Comparison of ENCODE assay signal across 8 mouse cellular contexts in genomic region chr7:42692362-42693158, GRCm38 (mm10). TPM values are rescaled to one million over a fixed set of nuclear protein-coding genes. Genes with fewer than 3 reads are reported as not detected.
DNase-seq lines count a peak whose midpoint lies in the region; ATAC-seq and TF ChIP-seq lines count a peak whose summit lies in the region.
"Not testable (repeated sequence)": the region's sequence is repeated elsewhere in the genome, so short reads cannot be mapped to it uniquely, and the experiment has no call there.

TSS of gene Zfp975 (minus strand) at chr7:42692742.

- not testable (repeated sequence) for H3K36me3 ChIP-seq in embryonic facial prominence, embryonic 14.5 days (ENCODE audit: control insufficient read depth, insufficient read depth, low read length); limb, embryonic 10.5 days; midbrain, embryonic 12.5 days

- not testable (repeated sequence) for H3K9me3 ChIP-seq in embryonic facial prominence, embryonic 14.5 days (ENCODE audit: control insufficient read depth, low read length); limb, embryonic 10.5 days (replicated peaks); midbrain, embryonic 12.5 days

- TF ChIP-seq CTCF in bone marrow, adult 2 months (IDR thresholded peaks at IDR 0.05; ENCODE audit: control insufficient read depth, insufficient read depth, low read length), result not testable (repeated sequence)

- DNase-seq in 3134 (ENCODE audit: extremely low read depth, insufficient read length, low spot score), result peak; percentile 77
- DNase-seq in embryonic facial prominence, embryonic 14.5 days (ENCODE audit: low spot score), result peak; percentile 95
- DNase-seq in heart, adult 18-20 months, result peak; percentile 90 to 92
- peak; percentile 85 for DNase-seq in kidney, adult 18-20 months
- DNase-seq in limb, embryonic 10.5 days (ENCODE audit: low spot score), result peak; percentile 72
- DNase-seq in skeletal muscle tissue, adult 2 months (ENCODE audit: low read depth, low spot score), result peak; percentile 81

- H3K27me3 ChIP-seq in embryonic facial prominence, embryonic 14.5 days (replicated peaks; ENCODE audit: control insufficient read depth, insufficient read depth, low read length); limb, embryonic 10.5 days (ENCODE audit: low read depth, poor library complexity, severe bottlenecking); midbrain, embryonic 12.5 days: not testable (repeated sequence)

- under 1% methylated on average over 23 of the region's 23 CpGs for WGBS in bone marrow, adult 2 months
- WGBS in embryonic facial prominence, embryonic 14.5 days, result under 1% methylated on average over 23 of the region's 23 CpGs
- under 1% methylated on average over 23 of the region's 23 CpGs for WGBS in limb, embryonic 10.5 days
- under 1% methylated on average over 23 of the region's 23 CpGs for WGBS in midbrain, embryonic 12.5 days

- H3K4me3 ChIP-seq in bone marrow, adult 2 months (replicated peaks; ENCODE audit: control insufficient read depth, low read depth, low read length), result peak within 1 kb of the TSS; percentile 82
- H3K4me3 ChIP-seq in embryonic facial prominence, embryonic 14.5 days (ENCODE audit: low read depth, low read length), result peak within 1 kb of the TSS; percentile 56
- peak within 1 kb of the TSS; percentile 57 for H3K4me3 ChIP-seq in limb, embryonic 10.5 days
- peak within 1 kb of the TSS; percentile 51 for H3K4me3 ChIP-seq in midbrain, embryonic 12.5 days

- not testable (repeated sequence) for H3K27ac ChIP-seq in bone marrow, adult 2 months (ENCODE audit: control insufficient read depth, insufficient read depth, low read depth, low read length, poor library complexity)
- H3K27ac ChIP-seq in embryonic facial prominence, embryonic 14.5 days (replicated peaks; ENCODE audit: low read depth, low read length), result peak within 1 kb of the TSS; percentile 67
- peak within 1 kb of the TSS; percentile 78 for H3K27ac ChIP-seq in limb, embryonic 10.5 days
- H3K27ac ChIP-seq in midbrain, embryonic 12.5 days (replicated peaks), result peak within 1 kb of the TSS; percentile 54

- peak; percentile 100 for ATAC-seq in embryonic facial prominence, embryonic 14.5 days (ENCODE audit: low read depth)
- peak; percentile 100 for ATAC-seq in midbrain, embryonic 12.5 days (ENCODE audit: low FRiP score, low read depth)

- TF ChIP-seq POLR2A in bone marrow, adult 2 months (IDR thresholded peaks at IDR 0.05; ENCODE audit: borderline replicate concordance, control insufficient read depth, low read depth, low read length), result not testable (repeated sequence)

- H3K4me1 ChIP-seq in bone marrow, adult 2 months (ENCODE audit: control insufficient read depth, insufficient read depth, low read length); embryonic facial prominence, embryonic 14.5 days (ENCODE audit: control insufficient read depth, insufficient read depth, low read length); limb, embryonic 10.5 days; midbrain, embryonic 12.5 days: not testable (repeated sequence)

- H3K4me2 ChIP-seq in embryonic facial prominence, embryonic 14.5 days (ENCODE audit: low read depth, low read length), result peak within 1 kb of the TSS; percentile 58
- H3K4me2 ChIP-seq in midbrain, embryonic 12.5 days (replicated peaks), result peak within 1 kb of the TSS; percentile 52

- peak within 1 kb of the TSS; percentile 75 for H3K9ac ChIP-seq in embryonic facial prominence, embryonic 14.5 days (ENCODE audit: low read depth, low read length)
- peak within 1 kb of the TSS; percentile 59 for H3K9ac ChIP-seq in midbrain, embryonic 12.5 days (replicated peaks)

RNA-seq across cellular contexts. Expression of gene Zfp975, which starts in this region (rescaled TPM):
- 1.6 and 8.7 TPM in 2 replicates for polyA plus RNA-seq in bone marrow, adult 2 months (2011; ENCODE audit: insufficient read depth, insufficient read length, low replicate concordance, missing spikeins)
- 6.5 and 7.1 TPM in 2 replicates for polyA plus RNA-seq in embryonic facial prominence, embryonic 14.5 days (2014; fragmentation: Nextera tagmentation; extraction: Ambion mirVana)
- 1 to 10 TPM; 4.0 to 4.2 TPM for total RNA-seq in heart, adult 18-20 months (2021)
- 9.8 and 12.2 TPM in 2 replicates for polyA plus RNA-seq in limb, embryonic 10.5 days (2016; fragmentation: Nextera tagmentation; extraction: Ambion mirVana)
- 6.8 and 7.0 TPM in 2 replicates for polyA plus RNA-seq in midbrain, embryonic 12.5 days (2016; fragmentation: Nextera tagmentation; extraction: Ambion mirVana)
